1 mouse cellular context compared by ENCODE assay signal in the genomic region with DNA sequence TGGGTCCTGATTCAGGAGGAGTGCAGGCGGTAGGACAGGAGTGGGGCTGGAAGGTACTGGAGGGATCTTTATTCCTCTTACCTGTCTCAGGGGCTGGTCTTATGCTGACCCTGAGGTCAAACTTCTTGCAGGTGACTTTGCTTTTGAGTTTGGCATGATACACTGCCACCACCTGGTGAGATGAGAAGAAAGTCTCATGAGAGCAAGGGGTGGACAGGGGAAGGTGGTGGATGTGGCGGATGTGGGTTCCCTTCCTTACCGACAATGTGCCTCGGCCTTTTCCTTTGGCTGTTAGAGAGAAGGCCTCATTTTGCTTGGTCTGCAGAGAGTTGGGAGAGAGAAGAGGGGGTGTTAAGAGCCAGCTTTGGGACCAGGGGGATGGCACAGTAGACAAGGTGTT.
TF ChIP-seq lines count a peak whose summit lies in the region.

No protein-coding gene starts in this region.

TF ChIP-seq in CH12.LX, 34 proteins besides CTCF, POLR2A, EP300 and RAD21:
- no peak for TF ChIP-seq JUN (IDR thresholded peaks at IDR 0.05; ENCODE audit: insufficient read depth, low read depth, low read length)
- no peak for TF ChIP-seq NRF1 (IDR thresholded peaks at IDR 0.05; ENCODE audit: low read depth, low read length)
- no peak for TF ChIP-seq ETS1 (conservative IDR thresholded peaks at IDR 0.05; ENCODE audit: low read depth, low read length)
- no peak for TF ChIP-seq HCFC1 (IDR thresholded peaks at IDR 0.05; ENCODE audit: low read depth, low read length)
- no peak for TF ChIP-seq ZKSCAN1 (IDR thresholded peaks at IDR 0.05; ENCODE audit: borderline replicate concordance, low read depth, low read length)
- TF ChIP-seq E2F4 (IDR thresholded peaks at IDR 0.05; ENCODE audit: insufficient replicate concordance, low read depth, low read length): no peak
- TF ChIP-seq MXI1 (IDR thresholded peaks at IDR 0.05; ENCODE audit: low read depth, low read length): no peak
- TF ChIP-seq SIN3A (IDR thresholded peaks at IDR 0.05; ENCODE audit: low read length): 0 out of 2 replicates have a peak, but pooled peaks have one; percentile 28
- peak; percentile 43; the same call in 1 of the 2 replicates for TF ChIP-seq BHLHE40 (IDR thresholded peaks at IDR 0.05; ENCODE audit: low read depth, low read length)
- TF ChIP-seq PAX5 (IDR thresholded peaks at IDR 0.05; ENCODE audit: low read length): no peak
- no peak for TF ChIP-seq MAFK (IDR thresholded peaks at IDR 0.05; ENCODE audit: insufficient replicate concordance, low read length)
- TF ChIP-seq CHD1 (IDR thresholded peaks at IDR 0.05; ENCODE audit: low read depth, low read length): no peak
- no peak for TF ChIP-seq MEF2A (IDR thresholded peaks at IDR 0.05; ENCODE audit: borderline replicate concordance, low read depth, low read length)
- TF ChIP-seq TCF12 (IDR thresholded peaks at IDR 0.05; ENCODE audit: low read depth, low read length): no peak
- no peak for TF ChIP-seq IRF4 (IDR thresholded peaks at IDR 0.05; ENCODE audit: low read depth, low read length)
- no peak for TF ChIP-seq KAT2A (IDR thresholded peaks at IDR 0.05; ENCODE audit: insufficient replicate concordance, low read length)
- no peak for TF ChIP-seq UBTF (IDR thresholded peaks at IDR 0.05; ENCODE audit: low read depth, low read length)
- TF ChIP-seq SMC3 (IDR thresholded peaks at IDR 0.05; ENCODE audit: low read depth, low read length): peak; percentile 87
- TF ChIP-seq GABPA (IDR thresholded peaks at IDR 0.05; ENCODE audit: insufficient replicate concordance, low read depth, low read length): no peak
- TF ChIP-seq NELFE (IDR thresholded peaks at IDR 0.05; ENCODE audit: low read depth, low read length): 0 out of 2 replicates have a peak, but pooled peaks have one; percentile 38
- TF ChIP-seq CHD2 (IDR thresholded peaks at IDR 0.05; ENCODE audit: low read length): no peak
- no peak for TF ChIP-seq USF1 (IDR thresholded peaks at IDR 0.05; ENCODE audit: low read depth, low read length)
